In the genomic region with DNA sequence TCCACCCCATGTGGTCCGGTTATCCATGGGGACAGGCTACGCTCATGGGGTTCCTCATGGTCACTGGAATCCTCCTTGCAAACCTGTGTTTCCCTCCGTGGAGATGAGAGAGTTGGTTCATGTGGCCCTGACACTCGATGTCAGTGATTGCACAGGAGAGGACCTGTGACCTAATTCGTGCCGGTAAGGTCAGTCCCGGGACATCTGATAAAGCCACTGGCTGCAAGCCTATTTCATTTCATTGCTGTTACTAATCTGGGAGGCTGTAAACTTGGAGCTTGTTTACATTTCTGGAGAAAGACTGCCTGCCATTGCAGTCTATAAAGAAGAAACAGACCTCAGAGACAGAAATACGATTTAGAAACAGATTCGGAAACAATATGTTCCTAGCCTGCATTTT, we compare ENCODE assay signal across 16 mouse cellular contexts.
A peak's percentile ranks its signal among the peaks of the same experiment; 100 is the strongest.
DNase-seq lines count a peak whose midpoint lies in the region; ATAC-seq and TF ChIP-seq lines count a peak whose summit lies in the region.
"Had no signal": no experiment of that assay in that cellular context is flagged by ENCODE, and none has a peak within 500 bp of the region (broad histone marks: within the 10 kb centered on the region; RNA-seq: fewer than 3 reads in every experiment).

No protein-coding gene starts in this region.

- no peak overlapping the region for H3K4me2 ChIP-seq in liver, embryonic 12.5 days
- H3K4me2 ChIP-seq in embryonic facial prominence, embryonic 15.5 days (replicated peaks) = no peak overlapping the region
- no peak overlapping the region for H3K4me2 ChIP-seq in liver, embryonic 13.5 days
- H3K4me2 ChIP-seq: midbrain, embryonic 15.5 days; neural tube, embryonic 13.5 days had no signal

- intact Hi-C loops in gastrocnemius, adult 2 months (cut with DNase I) = loop anchor here (2.0 to 10.0 kb wide), 2 partner anchors 133 to 347 kb away; no protein-coding TSS in a partner anchor

- DNase-seq in gastrocnemius, adult 2 months = peak; percentile 73
- no peak for DNase-seq in gastrocnemius, postnatal 10 days
- DNase-seq in liver, adult 2 months (ENCODE audit: extremely low read depth, low read depth, low spot score) = peak; percentile 98
- no peak for DNase-seq in liver, embryonic 13.5 days
- DNase-seq in neural tube, embryonic 10.5 days (ENCODE audit: extremely low spot score, low spot score) = no peak
- no peak for DNase-seq in cerebellum, postnatal 25 days
- DNase-seq: cerebellum, adult 11 months; embryo, embryonic 11 days; kidney, adult 9 months; lung, postnatal 10 days; right cerebral cortex, adult 18-20 months had no signal

- no peaks in the 10 kb centered on the region for H3K9me3 ChIP-seq in liver, embryonic 12.5 days (replicated peaks)
- H3K9me3 ChIP-seq in embryonic facial prominence, embryonic 15.5 days (replicated peaks) = no peaks in the 10 kb centered on the region
- no peaks in the 10 kb centered on the region for H3K9me3 ChIP-seq in liver, embryonic 13.5 days (replicated peaks)
- H3K9me3 ChIP-seq: midbrain, embryonic 15.5 days; neural tube, embryonic 13.5 days had no signal

- no peak for TF ChIP-seq POLR2A in liver, adult 2 months (IDR thresholded peaks at IDR 0.05; ENCODE audit: extremely low read depth, insufficient read depth, low read length)

- no peaks in the 10 kb centered on the region for H3K36me3 ChIP-seq in liver, adult 2 months (ENCODE audit: control insufficient read depth, insufficient read depth, low read length)
- H3K36me3 ChIP-seq in liver, embryonic 12.5 days = no peaks in the 10 kb centered on the region
- H3K36me3 ChIP-seq in embryonic facial prominence, embryonic 15.5 days = no peaks in the 10 kb centered on the region
- no peaks in the 10 kb centered on the region for H3K36me3 ChIP-seq in liver, embryonic 13.5 days
- H3K36me3 ChIP-seq: midbrain, embryonic 15.5 days; neural tube, embryonic 13.5 days had no signal

- 17% methylated on average over 9 of the region's 9 CpGs for WGBS in liver, adult 2 months
- WGBS in liver, embryonic 12.5 days (ENCODE audit: insufficient replicate concordance) = 57% methylated on average over 9 of the region's 9 CpGs
- WGBS in embryonic facial prominence, embryonic 15.5 days = 40% methylated on average over 9 of the region's 9 CpGs
- 56% methylated on average over 9 of the region's 9 CpGs for WGBS in liver, embryonic 13.5 days (ENCODE audit: insufficient replicate concordance)

- H3K4me3 ChIP-seq in gastrocnemius, adult 2 months = 0 out of 2 replicates have a peak overlapping the region, but pooled peaks have one; percentile 5
- no peak overlapping the region for H3K4me3 ChIP-seq in liver, adult 2 months (ENCODE audit: insufficient read depth, low read depth, low read length)
- no peak overlapping the region for H3K4me3 ChIP-seq in liver, embryonic 12.5 days
- H3K4me3 ChIP-seq in embryonic facial prominence, embryonic 15.5 days (replicated peaks) = no peak overlapping the region
- H3K4me3 ChIP-seq in liver, embryonic 13.5 days (replicated peaks) = no peak overlapping the region
- H3K4me3 ChIP-seq: left cerebral cortex, adult 2 months; midbrain, embryonic 15.5 days; neural tube, embryonic 13.5 days had no signal

- H3K27me3 ChIP-seq in liver, adult 2 months (ENCODE audit: control insufficient read depth, insufficient read depth, low read length) = no peaks in the 10 kb centered on the region
- no peaks in the 10 kb centered on the region for H3K27me3 ChIP-seq in liver, embryonic 12.5 days (replicated peaks)
- no peaks in the 10 kb centered on the region for H3K27me3 ChIP-seq in embryonic facial prominence, embryonic 15.5 days
- H3K27me3 ChIP-seq in liver, embryonic 13.5 days = no peaks in the 10 kb centered on the region
- H3K27me3 ChIP-seq: midbrain, embryonic 15.5 days; neural tube, embryonic 13.5 days had no signal

- no peaks in the 10 kb centered on the region for H3K79me2 ChIP-seq in liver, adult 2 months (ENCODE audit: control insufficient read depth, insufficient read depth, low read length)

- peaks cover 6% of the 10 kb centered on the region; the same call in 1 of the 2 replicates for H3K4me1 ChIP-seq in liver, adult 2 months (ENCODE audit: control insufficient read depth, insufficient read depth, low read length)
- H3K4me1 ChIP-seq in liver, embryonic 12.5 days = no peaks in the 10 kb centered on the region
- H3K4me1 ChIP-seq in embryonic facial prominence, embryonic 15.5 days = peaks cover 26% of the 10 kb centered on the region
- no peaks in the 10 kb centered on the region for H3K4me1 ChIP-seq in liver, embryonic 13.5 days (replicated peaks)

- no peak overlapping the region for H3K9ac ChIP-seq in liver, adult 2 months (ENCODE audit: low read depth, low read length)
- no peak overlapping the region for H3K9ac ChIP-seq in liver, embryonic 12.5 days
- no peak overlapping the region for H3K9ac ChIP-seq in embryonic facial prominence, embryonic 15.5 days
- H3K9ac ChIP-seq in liver, embryonic 13.5 days = no peak overlapping the region
- H3K9ac ChIP-seq: midbrain, embryonic 15.5 days; neural tube, embryonic 13.5 days had no signal

- TF ChIP-seq CTCF in gastrocnemius, adult 2 months (IDR thresholded peaks at IDR 0.05) = no peak
- no peak for TF ChIP-seq CTCF in liver, adult 2 months (IDR thresholded peaks at IDR 0.05; ENCODE audit: low read depth, low read length)

- no peak for ATAC-seq in liver, embryonic 12.5 days
- no peak for ATAC-seq in embryonic facial prominence, embryonic 15.5 days (ENCODE audit: insufficient number of reproducible peaks, low FRiP score, low TSS enrichment, low read depth)
- peak; percentile 57 for ATAC-seq in liver, embryonic 13.5 days (ENCODE audit: low read depth)
- ATAC-seq: midbrain, embryonic 15.5 days had no signal

- peak overlapping the region; percentile 89 for H3K27ac ChIP-seq in gastrocnemius, adult 2 months
- H3K27ac ChIP-seq in liver, adult 2 months (replicated peaks; ENCODE audit: insufficient read depth, low read depth, low read length) = no peak overlapping the region
- no peak overlapping the region for H3K27ac ChIP-seq in liver, embryonic 12.5 days
- H3K27ac ChIP-seq in embryonic facial prominence, embryonic 15.5 days (replicated peaks) = peak overlapping the region; percentile 75
- H3K27ac ChIP-seq in liver, embryonic 13.5 days = no peak overlapping the region
- H3K27ac ChIP-seq: left cerebral cortex, adult 2 months; midbrain, embryonic 15.5 days; neural tube, embryonic 13.5 days had no signal

Comparison
In these comparisons a context has a peak if more than half of its experiments do, and no peak if none do; other contexts are left out.
1. DNase-seq: peak in gastrocnemius, adult 2 months (single experiment) and liver, adult 2 months (single experiment); none in gastrocnemius, postnatal 10 days (single experiment), liver, embryonic 13.5 days (single experiment), neural tube, embryonic 10.5 days (single experiment) and cerebellum, postnatal 25 days (0 of 2).
2. H3K27ac ChIP-seq: peak in gastrocnemius, adult 2 months (single experiment) and embryonic facial prominence, embryonic 15.5 days (single experiment); none in liver, adult 2 months (single experiment), liver, embryonic 12.5 days (single experiment) and liver, embryonic 13.5 days (single experiment).